Mouse (Mus musculus) WW6 (cell line): ENCODE results near the gene Mtpn.
A peak's percentile ranks its signal among the peaks of the same experiment; 100 is the strongest.

Source experiments
- DNase-seq: peaks from one replicate; pipeline ENCODE4 v3.0.0-alpha.2; 2013; ENCODE audit warnings: low read depth, low spot score

The Mtpn gene

DNA sequence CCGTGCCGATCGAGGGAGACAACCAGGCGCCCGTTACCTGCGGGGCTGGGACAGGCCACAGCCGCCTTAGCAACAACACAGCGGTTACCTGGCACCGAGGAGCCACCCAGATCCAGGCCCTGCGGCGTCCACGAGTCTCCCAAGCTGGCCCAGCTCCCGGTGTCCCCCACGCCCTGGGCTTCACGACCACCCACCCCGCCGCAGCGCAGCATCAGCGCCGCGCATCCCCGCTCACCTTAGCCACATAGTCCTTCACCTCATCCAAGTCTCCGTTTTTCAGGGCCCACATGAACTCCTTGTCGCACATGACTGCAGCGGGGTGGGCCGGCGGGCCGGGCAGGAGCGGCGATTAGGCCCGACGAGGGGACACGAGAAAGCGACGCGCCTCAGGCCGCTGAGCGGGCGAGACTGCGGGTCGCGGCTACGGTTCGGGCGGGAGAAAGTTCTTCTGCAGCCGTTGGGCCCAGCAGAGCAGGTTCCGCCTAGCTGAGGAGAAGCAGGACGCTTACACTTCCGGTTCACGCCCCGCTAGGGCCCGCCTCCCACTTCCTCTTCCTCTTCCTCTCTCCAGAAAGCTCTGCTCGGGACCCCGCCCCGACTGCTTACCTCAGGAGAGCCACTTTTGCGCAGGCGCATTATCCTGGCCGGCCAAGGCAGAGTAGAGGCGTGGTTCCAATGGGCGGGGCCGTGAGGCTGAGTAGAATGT, at the start of gene Mtpn:
Gene Mtpn (minus strand): TSS at position 585 of the 706 bp plus-strand sequence.
- peak; percentile 93 for DNase-seq

DNA sequence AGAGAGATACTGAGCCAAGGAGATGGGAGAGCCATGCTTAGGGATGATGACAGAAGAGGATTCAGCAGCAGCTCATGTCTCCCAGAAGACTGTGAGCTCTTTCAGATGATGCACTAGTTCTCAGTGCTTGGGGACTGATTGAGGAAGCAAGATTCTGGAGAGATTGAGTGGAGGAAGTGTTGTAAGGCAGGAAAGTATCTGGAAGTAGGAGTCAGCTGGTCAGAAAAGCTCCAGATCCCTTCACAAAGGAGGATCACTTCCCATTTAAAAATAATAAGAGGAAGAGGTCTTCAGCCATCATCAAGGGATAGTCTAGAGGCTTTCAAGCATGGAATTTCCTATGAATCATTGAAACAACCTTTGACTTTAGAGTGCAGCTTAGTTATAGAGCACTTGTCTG, 29.0 kb upstream of the Mtpn start:
- no peak for DNase-seq

DNA sequence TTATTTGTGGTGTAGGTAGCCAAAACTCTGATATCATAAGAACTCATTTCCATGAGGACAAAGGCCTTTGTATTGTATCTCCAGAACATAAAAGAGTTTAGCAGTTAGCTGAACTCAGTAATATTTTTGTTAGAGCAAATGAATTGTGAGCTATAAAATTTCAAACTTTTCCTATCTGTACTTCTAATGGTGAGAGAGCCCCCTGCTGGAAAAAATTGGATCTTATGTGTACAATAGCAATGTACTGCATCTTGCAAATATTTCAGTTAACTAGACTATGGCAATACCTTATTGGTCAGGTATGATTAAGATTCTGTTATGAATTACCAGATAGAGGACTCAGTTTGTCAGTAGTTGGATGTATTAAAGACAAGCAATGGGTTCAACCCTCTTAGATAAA, 28.1 kb upstream of the Mtpn start:
- DNase-seq: no peak

DNA sequence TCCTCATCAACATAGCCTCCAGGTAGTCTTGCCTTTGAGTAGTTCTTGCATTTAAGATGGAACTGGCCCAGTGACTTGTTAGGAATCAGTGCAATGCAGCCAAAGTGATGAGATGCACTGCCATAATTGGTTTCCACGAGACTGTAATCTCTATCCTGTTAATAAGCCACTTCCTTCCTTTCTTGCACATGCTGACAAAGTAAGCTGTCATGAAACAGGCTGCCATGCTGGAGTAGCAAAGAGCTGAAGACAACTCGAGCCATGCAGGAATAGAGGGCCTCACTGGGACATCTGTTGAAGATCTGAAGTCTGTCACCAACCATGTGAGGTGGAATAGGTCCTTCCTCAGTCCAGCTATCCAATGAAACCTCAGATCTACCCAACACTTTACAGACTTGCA, 20.3 kb upstream of the Mtpn start:
- DNase-seq: no peak

DNA sequence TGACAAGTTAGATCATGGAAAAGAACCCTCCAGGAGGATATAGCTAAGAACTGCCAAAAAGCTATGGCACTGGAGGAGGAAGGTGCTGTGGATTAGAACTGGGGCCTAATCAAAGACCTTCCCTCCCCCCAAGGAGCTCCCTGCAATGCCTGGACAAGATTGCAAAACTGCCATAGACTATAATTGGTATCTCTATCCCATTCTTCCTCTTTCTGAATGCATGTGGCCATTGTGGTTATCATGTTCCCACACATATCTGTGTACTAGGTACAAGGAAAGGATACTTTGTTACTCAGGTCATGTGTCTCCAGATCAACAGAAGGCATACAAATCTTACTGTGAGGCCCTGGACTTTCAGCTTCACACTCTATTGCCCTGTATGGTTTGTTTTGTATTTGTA, 4.7 kb upstream of the Mtpn start:
- DNase-seq: no peak

DNA sequence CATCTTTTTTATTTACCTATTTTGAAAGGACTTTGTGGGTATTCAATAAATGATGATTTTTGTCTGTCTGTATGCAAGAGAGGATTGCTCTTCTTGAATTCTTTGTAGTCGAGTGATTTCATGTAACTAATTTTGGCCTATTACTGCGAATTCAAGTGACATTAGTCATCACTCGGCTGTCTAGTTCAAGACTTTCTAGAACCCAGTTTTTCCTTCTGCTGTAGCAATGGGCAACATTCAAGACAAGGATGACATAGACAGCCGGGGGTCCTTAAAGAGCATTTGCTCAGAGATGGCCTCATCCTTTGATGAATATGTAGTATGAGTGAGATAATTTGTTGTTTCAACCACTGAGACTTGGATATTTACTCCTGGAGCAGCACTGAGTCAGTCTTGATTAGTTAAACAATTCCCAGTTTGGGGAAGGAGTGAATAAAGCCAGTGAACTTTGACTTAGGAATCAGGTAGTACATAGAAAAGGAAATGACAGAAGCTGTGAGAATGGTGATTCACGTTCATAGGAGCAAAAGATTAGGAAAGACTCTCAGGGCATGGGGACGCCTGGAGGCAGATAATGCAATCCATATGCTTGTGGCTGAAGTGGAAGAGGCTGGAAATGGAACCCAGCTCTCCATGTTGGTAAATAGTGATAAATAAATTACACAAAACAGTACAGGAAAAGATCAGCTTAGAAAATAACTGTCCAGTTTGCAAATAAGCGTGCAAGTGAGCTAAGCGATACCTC, 3.1 kb upstream of the Mtpn start:
- no peak for DNase-seq

DNA sequence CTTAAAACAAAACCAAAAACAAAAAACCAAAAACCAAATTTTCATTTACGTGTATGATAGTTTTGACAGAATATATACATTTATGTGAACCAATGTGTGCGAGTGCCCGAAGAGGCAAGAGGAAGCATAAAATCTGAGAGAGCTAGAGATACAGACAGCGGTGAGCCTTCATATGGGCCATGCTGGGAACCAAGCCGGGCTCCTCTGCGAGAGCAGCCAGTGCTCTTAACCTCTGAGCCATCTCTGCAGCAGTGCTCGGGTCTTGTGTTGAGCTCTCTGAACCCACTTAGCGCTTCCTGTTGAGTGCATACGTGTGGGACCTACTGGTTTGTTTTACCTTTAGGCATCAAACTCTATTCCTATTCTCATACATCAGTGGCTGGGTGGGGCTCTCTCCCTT, 689 bp upstream of the Mtpn start:
- DNase-seq: no peak

DNA sequence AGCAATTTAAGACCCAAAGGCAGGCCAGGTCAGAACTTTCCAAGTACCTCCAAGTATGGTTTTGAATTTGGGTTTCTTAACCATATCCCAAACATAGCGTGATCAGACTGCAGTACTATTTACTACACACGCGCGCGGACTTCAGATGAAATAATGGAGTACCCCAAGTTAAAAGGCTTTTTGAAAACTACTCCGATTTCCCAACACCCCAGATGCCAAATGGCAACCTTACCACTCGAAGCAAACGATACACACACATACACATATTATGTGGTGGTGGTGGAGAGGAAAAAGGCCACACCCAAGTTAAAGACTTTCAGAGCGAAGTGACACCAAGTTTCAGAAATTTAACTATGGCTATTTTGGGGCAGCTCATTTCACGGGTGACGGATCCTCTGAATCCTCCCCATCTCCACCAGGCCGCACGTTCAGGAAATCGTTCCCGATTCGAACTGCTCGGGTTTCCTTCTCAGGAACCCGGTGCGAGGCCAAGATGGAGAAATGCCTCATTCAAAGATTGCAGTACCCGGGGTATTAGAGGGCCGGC, 858 bp downstream of the Mtpn start:
- no peak for DNase-seq

DNA sequence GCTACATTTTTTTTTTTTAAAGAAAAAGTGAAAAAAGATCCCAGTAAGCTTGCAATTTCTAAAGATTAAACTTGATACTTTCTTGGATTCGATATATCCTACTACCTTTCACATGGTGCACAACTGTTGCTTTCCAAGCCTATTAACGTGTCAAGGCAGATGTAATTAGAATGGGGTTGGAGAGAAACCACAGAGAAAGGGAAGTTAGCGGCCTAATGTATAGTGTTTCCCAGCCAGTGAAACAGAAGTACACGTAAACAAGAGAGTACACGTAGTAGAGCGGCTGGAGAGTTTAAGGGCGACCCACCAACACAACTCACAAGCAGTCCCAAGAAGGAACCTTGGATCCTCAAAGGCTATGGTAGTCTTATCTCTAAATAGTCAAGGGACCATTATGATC, 3.7 kb downstream of the Mtpn start:
- DNase-seq: no peak

DNA sequence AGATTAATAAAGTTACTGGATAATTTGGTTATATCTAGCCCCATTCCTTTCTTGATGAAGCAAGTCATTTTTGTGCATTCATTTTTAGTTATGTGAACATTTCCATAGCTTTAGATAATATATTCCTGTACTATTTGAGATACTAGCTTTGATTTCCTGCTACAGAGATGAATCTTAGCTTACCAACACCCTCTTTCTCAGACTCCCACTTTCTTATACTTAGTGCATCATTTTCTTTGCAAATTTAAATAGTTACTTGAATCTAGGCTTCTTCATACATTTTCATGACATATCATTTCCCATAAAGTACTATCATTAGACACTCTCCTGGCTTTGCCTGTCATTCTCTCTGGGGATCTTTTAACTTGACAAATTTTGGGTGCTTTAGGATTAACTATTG, 26.3 kb downstream of the Mtpn start:
- no peak for DNase-seq

DNA sequence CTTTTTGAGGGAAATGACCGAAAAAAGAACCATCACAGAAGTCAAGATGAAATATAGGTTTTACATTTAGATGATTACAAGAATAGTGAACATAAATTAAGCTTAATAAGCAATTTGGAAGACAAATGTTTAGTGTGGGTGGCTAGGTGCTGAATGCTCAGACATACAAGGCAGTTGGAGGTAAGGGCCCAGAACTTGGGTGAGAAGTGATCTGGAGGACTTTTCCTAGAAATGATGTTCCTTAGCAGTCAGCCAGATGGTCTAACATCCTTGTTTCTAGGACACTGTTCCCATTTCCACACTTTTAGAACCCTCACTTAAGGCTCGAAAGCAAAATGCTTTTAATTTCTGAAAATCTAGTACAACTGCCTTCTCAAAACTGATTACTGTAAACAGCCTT, 34.9 kb downstream of the Mtpn start:
- no peak for DNase-seq

DNA sequence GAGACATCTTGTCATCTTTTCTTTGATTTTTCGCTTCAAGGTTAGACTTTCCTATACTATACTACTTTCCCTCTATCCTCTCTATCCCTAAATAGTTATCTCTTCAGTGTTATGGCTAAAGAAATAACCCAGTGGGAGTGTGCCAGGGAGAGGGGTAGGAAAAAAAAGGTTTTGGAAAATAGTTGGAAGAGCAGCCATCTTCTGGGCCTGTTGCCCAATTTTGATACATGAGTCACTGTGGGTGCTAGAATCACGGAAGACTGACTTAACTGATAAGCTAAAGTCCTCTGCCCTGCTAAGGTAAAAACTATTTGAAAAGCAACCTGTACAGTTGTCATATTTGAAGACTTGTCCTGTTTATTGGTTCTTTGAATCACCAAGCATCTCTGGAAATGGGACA, 36.8 kb downstream of the Mtpn start:
- no peak for DNase-seq

DNA sequence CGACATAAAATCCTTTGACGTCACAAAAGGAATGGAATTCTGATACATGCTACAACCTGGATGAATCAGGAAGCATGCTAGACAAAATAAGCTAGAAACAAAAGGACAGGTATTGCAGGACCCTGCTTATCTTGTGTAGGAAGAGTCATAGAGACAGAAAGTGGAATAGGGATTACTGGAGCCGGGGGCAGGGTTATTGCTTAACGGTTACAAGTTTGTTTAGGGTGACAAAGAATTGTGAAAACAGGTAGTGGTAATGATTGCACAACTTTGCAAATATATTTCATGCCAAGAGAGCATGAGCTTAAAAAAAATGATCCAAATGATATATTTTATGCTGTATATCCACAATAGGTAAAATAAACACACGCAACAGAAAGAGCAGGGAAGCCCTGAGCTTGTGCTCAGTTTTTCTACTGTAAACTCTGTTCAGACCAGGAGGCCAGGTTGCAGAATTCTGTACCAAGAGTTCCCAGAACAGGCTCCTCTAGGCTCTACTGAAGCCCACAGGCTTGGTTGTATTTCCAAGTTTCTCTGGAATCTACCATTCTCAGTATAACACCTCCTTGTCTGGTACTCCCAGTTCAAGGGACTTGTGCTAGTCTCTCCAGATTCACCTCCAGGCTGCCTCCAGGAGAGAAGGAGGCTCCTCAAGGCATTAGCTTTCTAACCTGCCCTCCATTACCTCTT, 39.6 kb downstream of the Mtpn start:
- DNase-seq: no peak

DNA sequence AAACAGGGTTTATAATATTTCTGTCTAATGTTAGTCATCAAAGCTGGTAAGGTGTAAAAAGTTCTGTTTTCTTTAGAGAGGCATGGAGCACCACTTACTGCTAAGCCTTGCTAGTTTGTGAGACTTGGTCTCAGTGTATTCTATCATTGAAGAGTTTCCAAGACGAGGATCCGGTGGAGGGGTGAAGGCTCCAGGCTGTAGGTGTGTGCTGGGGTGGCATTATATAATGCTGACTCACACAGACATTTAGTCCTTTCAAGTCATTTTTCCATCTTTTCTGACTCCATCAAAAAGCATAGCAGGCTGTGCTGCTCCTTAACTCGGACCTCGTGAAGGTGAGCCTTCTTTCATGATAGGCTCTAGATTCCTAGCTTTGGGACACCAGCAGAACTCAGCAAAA, 42.3 kb downstream of the Mtpn start:
- no peak for DNase-seq

DNA sequence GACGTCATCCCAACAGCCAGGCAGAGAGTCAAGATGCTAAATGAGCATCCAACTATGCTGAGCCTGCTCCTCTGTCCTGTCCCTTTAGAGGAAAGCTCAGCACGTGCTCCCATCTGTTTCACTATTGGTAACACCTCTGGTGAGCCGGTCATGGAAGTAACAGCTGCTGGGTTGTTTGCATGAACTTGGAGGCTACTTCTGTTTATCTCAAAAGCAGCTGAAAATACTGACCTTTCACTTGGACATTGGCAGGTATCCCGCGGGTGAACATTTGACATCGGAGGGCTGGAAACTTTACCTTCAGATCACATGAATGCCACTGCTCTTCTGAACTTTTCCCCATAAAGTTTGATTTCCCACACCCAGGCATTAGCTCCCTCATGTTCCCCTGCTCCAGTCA, 45.8 kb downstream of the Mtpn start:
- no peak for DNase-seq

DNA sequence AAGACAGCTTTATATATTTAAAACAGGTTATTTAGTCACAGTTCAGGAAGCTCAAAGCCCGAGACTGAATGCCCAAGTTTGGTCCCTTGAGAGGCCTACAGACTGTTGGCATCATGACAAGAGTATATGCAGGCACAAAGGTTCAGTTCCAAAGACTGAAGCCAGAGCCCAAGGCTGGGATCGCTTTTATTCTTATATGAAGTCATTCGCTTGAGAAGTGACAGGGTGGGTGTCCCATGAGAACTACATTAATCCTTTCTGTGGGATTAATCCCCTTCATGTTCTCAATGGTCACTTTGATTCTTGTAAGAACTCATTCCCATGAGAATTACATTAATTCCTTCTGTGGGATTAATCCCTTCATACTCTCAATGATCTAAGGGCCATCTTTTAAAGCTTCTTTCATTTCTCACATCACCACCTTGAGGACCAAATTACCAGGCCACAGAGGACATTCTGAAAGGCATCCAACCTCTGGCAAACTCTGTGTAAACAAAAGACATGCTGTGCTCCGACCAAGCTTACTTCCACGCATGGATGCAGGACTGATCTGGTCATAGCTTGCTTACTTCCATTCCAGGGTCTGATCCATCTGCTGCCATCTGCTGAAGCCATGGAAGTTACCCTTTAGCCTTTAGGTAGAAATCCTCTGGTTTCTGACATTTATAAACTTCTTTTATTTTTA, 59.9 kb downstream of the Mtpn start:
- DNase-seq: no peak

DNA sequence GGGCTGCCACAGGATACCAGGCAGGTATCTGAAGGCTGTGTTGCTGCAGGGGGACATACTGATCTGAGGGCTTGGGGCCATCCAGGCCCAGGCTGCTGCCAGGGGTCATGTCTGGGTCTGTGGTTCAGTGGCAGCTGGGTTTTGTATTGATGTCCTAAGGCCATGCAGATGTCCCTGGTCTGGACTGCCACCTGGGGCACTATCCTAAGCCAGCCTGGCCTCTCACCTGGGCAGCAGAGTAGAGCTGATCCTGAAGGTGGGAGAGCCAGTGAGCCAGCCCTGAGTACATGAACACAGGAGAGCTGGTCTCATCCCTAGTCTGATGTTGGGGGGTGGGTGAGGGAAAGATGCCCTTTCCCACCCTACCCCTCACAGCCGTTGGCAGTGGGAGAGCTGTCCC, 62.9 kb downstream of the Mtpn start:
- no peak for DNase-seq

DNA sequence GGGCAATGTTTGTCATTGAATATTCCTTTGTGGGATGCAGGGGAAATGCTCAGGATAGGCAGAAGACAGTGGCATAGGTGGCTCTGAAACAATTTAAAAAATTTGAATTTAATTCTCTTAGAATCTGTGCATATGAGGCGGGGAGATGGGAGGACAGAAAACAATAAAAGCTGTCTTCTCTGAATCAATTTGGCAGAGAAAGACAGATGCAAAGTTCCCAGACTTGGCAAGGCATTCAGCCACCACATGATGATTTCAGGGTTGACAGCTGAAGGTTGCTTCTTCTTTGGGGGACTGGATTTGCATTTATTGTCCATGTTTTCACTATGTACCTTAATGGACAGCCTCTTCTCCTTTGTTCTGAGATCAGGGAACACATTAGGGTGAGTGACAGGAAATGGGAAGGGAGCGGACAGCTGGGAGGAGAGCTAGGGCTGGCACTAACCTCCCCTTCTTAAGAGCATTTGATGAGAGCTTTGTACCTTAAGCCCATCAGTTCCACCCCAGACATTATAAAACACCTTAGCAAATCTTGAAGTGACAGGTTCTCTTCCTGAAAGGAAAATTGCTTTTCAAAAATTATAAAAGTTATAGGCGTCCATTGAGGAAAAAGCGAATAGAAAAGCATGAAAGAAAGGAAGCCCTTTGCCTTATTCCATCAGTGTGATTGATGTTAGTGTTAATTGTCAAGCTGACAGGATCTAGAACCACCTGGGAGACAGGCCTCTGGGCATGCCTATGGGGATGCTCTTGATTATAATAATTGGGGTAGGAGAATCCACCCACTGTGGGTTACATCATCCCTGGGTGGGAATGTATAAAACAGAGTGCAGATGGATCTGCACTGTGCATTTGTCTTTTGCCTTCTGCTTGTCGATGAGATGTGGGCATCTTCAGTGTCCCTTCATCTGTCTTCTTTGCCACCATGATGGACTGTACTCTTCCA, 76.0 kb downstream of the Mtpn start:
- DNase-seq: no peak

DNA sequence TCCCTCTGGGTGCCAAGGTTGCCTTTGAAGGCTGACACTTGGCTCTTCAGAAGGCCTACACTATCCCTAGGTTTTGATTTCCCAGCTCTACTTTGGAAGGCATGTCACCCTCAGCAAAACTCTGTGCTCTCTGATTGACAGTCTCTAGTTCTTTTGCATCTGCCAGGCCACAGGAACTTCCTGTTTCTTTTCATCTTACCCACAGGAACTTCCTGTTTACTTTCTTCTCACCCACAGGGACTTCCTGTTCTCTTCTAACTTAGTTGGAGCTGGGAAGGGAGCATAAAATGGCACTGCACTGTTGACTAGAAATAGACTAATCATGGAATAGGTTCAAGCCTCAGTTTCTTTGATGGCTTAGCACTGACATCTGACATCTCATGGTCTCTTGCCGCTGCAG, 77.2 kb downstream of the Mtpn start:
- DNase-seq: no peak
